Mouse (Mus musculus): Measurements from ENCODE around the gene Ugt1a7c.
A peak's percentile ranks its signal among the peaks of the same experiment; 100 is the strongest.
"Not testable (repeated sequence)": the region's sequence is repeated elsewhere in the genome, so short reads cannot be mapped to it uniquely, and the experiment has no call there.

The Ugt1a7c gene

GRCm38 (mm10) chr1:88120550-88120949 lies 25.7 kb downstream of the Ugt1a7c start:
- DNase-seq = not testable (repeated sequence)

DNA sequence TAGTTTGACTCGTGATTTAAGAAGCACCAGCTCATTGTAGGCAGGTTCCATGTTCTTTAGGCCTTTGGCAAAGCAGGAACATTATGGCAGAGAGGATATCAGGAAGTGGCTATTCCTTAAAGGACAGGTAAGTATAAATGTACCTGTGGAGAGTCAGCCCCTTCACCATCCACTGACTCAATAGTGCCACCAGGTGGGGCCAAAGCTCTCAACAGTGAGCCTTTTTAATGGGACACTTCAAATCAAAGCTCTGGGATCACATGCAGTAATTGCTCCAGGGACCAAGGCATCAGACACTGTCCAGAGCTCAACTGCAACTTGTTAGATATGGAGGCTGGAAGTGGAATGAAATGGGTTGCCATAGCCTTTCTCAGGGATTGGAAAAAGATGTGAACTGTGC lies 26.7 kb downstream of the Ugt1a7c start:
- DNase-seq = not testable (repeated sequence)

- not testable (repeated sequence) for DNase-seq
Observed at GRCm38 (mm10) chr1:88125827-88126360, 31.0 kb downstream of the Ugt1a7c start.

GRCm38 (mm10) chr1:88129091-88129490 lies 34.2 kb downstream of the Ugt1a7c start:
- DNase-seq = not testable (repeated sequence)

DNA sequence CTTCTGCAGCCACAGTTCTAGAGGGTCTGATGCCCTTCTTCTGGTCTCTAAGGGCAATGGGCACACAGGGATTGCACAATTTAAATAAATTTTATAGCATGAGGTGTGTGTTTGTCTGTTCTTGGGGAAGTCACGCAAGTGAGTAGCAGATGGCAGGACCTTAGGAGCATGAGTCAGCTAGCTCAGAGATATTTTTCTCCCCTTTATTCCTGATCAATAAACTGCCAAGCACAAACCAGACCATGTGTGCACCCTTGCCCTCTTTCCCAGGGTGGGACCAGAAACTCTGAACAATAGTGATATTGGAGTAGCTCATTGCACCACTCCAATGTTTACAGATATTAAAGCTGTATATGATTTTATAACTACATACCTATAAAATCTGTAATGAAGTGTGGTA lies 35.4 kb downstream of the Ugt1a7c start:
- not testable (repeated sequence) for DNase-seq

GRCm38 (mm10) chr1:88133908-88134456 lies 39.1 kb downstream of the Ugt1a7c start:
- no peak for DNase-seq

GRCm38 (mm10) chr1:88134457-88135011 lies 39.7 kb downstream of the Ugt1a7c start, which contains the start of gene Ugt1a6a:
Ugt1a6a (plus strand) TSS chr1:88134809.
- not testable (repeated sequence) for DNase-seq

- not testable (repeated sequence) for DNase-seq
Observed at GRCm38 (mm10) chr1:88135229-88135904, 40.5 kb downstream of the Ugt1a7c start.

- DNase-seq = no peak
Observed at GRCm38 (mm10) chr1:88136646-88137045, 41.8 kb downstream of the Ugt1a7c start.

- DNase-seq = no peak
Observed at GRCm38 (mm10) chr1:88137264-88137663, 42.4 kb downstream of the Ugt1a7c start.

- DNase-seq = no peak
Observed at GRCm38 (mm10) chr1:88138145-88138544, 43.3 kb downstream of the Ugt1a7c start.

GRCm38 (mm10) chr1:88140492-88140891 lies 45.6 kb downstream of the Ugt1a7c start:
- not testable (repeated sequence) for DNase-seq

DNA sequence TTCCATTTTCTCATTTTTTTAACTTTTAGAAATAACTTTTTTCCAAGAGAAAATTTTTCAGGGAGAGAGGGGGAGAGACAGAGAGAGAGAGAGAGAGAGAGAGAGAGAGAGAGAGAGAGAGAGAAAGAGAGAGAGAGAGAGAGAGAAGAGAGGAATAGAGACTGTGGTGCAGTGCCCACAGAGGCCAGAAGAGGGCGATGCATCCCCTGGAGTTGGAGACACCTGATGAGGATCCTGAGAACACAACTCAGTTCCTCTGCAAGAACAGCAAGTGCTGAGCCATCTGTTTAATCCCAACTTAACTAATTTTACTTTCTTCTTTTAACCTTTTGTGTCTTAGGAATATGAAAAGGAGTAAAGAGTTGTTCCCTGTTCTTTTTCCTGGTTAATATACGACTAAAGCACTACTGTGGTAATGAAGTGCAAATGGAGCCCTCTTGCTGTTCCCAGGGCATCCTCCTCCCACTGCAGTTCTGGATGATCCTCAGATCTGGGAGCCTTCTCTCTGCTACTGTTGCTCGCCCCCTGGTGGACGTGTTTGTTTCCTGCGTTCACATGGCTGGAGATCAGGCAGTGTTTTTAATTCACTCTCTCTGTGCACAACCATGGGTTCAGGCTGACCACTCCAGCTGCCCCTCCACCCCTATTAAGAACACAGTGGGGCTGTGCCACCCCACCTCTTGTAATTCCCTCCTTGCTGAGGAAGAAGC lies 49.3 kb downstream of the Ugt1a7c start:
- DNase-seq = peak; percentile 59

- not testable (repeated sequence) for DNase-seq
Observed at GRCm38 (mm10) chr1:88145278-88145677, 50.4 kb downstream of the Ugt1a7c start.

DNA sequence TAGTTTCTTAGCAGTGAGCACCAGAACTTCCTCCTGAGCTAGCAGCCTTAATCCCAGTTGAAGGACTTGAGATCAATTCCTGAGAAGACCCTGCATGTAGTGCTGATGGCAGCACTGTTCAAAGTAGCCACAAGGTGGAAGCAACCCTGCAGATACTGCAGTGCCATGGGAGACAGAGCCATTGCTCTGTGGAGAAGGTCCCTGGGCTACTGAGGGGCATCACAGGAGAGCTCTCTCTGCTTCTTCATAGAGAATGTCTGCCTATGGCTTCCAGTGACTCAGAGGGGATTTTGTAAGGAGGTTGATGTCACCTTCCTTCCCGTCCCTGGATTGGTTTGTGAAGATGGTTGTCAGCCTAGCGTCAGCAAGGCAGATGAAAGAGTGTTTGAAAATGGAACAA lies 55.3 kb downstream of the Ugt1a7c start:
- peak; percentile 5 for DNase-seq

GRCm38 (mm10) chr1:88158430-88158829 lies 63.6 kb downstream of the Ugt1a7c start:
- no peak for DNase-seq

DNA sequence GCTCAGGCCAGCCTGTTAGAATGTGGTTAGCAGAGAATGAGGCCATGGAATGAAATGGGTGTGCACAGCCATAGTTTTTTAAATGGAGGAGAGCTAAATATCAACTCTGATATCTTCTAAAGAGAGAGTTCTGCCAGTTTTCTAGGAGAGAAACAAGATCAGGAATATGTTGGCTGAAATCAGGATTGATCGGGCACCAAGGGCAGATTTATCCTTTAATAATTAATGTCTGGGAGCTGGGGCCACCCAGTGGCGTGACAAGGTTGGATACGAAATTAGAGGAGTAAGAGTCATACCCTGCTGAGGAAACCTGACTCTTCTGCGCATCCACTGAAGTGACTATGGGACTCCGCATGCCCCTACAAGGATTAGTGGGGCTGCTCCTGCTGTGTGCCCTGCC lies 70.8 kb downstream of the Ugt1a7c start, which contains the start of gene Ugt1a5:
Gene Ugt1a5 (plus strand): TSS at position 302 of the 400 bp plus-strand sequence.
- DNase-seq = no peak

DNA sequence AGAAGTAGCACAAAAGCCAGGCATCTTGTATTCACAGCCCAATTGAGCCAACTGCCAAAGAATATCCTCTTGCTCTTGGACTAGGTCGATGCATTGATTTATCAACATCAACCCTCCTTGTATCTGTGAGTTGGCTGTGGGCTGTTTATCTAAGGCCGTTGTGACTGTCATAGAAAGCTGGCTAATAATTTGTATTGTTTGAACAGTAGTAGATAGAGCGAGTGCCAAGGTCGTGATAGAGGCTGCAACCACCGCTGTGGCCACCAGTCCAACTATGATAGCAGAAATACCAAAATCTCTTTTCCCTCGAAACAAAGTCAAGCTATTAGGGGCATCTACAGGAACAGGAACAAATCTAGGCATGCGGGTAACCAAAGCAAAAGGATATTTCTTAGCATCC lies 77.3 kb downstream of the Ugt1a7c start:
- not testable (repeated sequence) for DNase-seq

DNA sequence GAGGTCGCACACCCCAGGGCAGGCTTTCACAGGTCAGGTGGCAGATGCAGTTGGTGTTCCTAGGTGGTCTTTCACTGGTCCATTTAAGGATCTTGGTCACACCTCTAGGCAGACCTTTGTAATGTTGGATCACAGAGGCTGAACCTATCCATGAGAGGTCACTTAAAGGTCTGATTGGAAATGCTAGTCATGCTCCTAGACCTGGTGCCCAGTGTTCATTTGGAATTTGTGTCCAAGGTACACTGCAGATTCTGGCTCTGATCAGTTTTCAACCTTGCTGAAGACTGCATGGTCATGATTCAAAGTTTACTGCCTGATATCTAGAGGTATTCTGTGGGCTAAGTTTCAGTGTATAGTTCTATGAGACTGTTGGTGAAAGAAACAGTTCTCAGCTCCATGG lies 84.8 kb downstream of the Ugt1a7c start:
- no peak for DNase-seq

- DNase-seq = no peak
Observed at GRCm38 (mm10) chr1:88186325-88186935, 91.6 kb downstream of the Ugt1a7c start.

DNA sequence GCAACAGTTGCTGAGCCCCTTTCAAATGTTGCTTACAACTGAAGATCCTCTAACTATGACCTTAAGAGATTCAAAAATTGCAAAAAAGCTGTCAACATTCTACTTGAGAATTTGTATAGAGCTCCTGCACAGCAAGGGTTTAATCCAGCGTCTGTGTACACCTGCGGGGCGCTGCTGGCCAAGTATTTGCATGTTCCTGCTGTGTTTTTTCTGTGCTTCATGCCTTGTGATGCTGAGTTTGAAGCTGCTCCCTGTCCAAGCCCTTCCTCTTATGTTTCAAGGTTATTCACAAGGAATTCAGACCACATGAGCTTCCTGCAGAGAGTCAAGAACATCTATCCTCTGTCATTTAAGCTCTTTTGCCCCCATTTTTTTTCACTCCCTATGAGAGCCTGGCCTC lies 97.3 kb downstream of the Ugt1a7c start:
- DNase-seq = no peak

DNA sequence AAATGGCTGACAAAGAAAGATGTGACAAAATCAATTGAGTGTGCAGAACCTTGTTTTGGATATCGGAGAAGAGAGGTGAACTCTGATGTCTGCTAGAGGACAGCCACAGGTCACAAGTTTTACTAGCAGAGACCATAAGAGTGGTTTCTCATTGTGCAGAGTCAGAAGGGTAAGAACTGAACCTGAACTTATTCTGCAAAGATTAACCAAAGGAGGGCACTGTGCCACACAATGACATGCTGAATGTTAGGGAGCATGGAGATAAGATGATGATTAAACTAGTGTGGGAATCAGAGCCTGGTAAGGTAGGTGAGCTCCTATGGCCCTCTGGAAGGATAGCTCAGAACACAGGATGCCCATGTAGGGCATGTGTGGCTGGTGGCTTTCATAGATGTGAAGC lies 100.8 kb downstream of the Ugt1a7c start:
- no peak for DNase-seq

DNA sequence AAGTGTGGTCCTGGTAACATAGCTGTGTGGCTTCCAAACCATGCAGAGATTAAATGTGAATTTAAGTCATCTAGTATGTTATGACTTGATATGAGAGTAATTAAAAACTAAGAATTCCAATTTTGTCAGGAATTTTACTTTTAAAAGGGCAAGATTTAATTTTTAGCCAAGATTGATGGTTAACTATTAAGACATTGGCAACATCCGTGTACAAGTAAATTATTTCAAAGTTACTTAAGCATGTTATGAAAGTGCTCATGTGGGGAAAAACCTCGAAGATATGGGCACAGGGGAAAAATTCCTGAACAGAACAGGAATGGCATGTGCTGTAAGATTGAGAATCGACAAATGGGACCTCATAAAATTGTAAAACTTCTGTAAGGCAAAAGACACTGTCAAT lies 102.6 kb downstream of the Ugt1a7c start:
- DNase-seq = no peak
